Mouse (Mus musculus) embryonic fibroblast, embryonic 13.5 days (primary cell): Measurements from ENCODE around the gene Cacna2d1.

Experiments
- CTCF ChIP-seq: IDR thresholded peaks from 2 replicates; pipeline ENCODE4 v1.5.1; 2011; ENCODE audit warnings: mild to moderate bottlenecking, control low read depth, low read length, moderate library complexity, borderline replicate concordance; ENCODE audit not compliant: insufficient read depth
- POLR2A ChIP-seq: IDR thresholded peaks from 2 replicates; pipeline ENCODE4 v1.6.1; 2011; ENCODE audit warnings: low read depth, mild to moderate bottlenecking, control low read depth, low read length, moderate library complexity

- no peak for TF ChIP-seq POLR2A
- no peak for TF ChIP-seq CTCF
These were observed 439.5 kb downstream of the Cacna2d1 start for GRCm38 (mm10) chr5:16373966-16374365.
